Mouse (Mus musculus): ENCODE measurements around the gene S100a6.

Gene S100a6

DNA sequence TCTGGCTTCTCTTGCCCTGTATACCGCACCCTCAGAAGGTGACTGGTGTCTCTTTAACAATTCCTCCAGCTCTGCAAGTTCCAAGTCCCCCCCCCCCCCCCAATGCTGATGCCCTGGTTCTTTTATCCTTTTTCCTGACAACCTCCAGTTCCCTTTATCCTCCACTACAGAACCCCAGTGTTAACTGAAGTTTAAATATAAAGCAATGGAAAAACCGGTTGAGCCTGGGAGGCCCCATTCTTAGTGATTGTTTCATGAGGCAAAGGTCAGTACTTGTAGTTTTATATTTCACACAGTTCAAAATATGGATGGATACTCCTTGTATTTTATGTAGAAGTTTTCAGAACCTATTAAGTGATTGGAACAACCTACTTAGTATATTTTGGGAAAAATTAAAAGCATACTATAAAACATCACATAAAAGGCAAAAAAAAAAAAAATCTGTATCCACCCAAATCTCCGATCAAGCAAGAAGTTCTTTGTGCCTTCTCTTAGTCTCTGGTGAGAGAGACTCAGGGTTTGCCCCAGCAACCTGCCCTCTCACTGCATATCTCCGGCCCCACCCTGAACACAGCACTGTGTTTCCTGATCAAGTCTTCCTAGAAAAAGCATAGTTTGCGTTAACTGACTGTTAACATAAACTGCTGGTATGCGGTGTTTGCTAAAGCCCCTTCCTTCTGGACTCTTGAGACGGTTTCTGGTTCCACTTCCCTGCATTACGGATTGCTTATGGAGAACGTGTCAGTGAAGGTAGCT lies 13.8 kb downstream of the S100a6 start:
- DNase-seq (ENCODE audit: low spot score): no peak

GRCm38 (mm10) chr3:90627366-90627765 lies 14.7 kb downstream of the S100a6 start:
- DNase-seq (ENCODE audit: low spot score): no peak

GRCm38 (mm10) chr3:90627807-90628206 lies 15.1 kb downstream of the S100a6 start:
- DNase-seq (ENCODE audit: low spot score): no peak

- no peak for DNase-seq (ENCODE audit: low spot score)
Observed at GRCm38 (mm10) chr3:90629298-90629697, 16.6 kb downstream of the S100a6 start.

- no peak for DNase-seq (ENCODE audit: low spot score)
Observed at GRCm38 (mm10) chr3:90631984-90632383, 19.3 kb downstream of the S100a6 start.

DNA sequence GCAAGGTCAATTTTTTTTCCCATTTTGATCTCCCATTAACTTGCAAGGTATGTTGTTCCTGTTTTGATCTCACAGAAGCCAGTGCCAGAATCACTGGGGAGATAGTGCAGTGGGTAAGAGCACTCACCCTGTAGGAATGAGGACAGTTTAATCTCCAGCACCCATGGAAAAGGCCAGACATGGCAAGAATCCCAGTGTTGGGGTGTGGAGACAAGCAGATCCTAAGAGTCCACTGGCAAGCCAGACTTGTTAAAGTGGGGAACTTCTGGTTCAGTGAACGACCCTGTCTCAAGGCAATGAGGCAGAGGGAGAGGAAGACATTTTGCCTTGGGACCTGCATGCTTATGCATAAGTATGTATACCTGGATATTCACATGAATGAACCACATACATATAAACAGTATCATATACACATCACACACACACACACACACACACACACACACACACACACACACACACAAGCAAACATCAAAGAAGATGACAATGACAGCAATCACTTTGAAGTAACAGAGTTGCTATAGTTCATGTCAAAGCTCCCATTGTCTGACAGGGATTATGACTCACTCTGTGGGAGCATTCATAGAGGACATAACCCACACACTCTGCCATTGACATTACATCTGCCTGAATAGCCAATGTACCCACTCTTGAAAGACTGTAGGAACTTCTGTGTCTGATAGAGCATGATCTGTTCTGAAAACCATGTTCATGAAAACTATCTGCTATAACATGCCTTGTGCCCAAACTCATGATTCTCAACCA lies 26.0 kb downstream of the S100a6 start:
- DNase-seq (ENCODE audit: low spot score): no peak

DNA sequence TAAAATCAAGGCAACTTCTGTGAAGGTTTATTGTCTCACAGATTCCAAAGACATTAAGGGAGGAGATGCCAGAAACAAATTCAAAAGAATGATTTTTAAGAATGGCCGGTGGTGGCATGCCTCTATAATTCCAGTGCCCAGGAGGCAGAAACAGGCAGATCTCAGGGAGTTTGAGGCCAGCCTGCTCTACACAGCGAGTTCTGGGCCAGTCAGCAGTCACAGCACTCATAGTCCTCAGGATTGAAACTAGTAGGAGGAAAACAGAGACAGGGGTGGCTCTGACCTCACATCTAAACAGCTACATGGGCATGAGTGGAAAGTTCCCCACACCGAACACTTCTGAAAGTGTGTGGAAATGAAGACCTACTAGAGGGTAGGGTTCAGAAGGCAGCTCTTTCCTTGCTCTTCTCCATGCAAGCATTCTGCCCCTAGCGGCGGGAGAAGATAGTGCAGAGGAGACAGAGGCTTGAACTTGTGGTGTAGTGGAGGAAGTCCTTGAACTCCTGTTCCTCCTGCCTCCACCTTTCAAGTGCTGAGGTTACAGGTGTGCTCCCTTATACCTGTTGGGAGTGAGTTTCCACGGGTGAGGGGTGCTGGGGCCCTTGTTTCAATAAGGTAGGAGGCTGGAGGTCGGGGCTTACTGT lies 27.0 kb downstream of the S100a6 start:
- peak; percentile 42 for DNase-seq (ENCODE audit: low spot score)

- no peak for DNase-seq (ENCODE audit: low spot score)
Observed at GRCm38 (mm10) chr3:90640981-90641380, 28.3 kb downstream of the S100a6 start.

DNA sequence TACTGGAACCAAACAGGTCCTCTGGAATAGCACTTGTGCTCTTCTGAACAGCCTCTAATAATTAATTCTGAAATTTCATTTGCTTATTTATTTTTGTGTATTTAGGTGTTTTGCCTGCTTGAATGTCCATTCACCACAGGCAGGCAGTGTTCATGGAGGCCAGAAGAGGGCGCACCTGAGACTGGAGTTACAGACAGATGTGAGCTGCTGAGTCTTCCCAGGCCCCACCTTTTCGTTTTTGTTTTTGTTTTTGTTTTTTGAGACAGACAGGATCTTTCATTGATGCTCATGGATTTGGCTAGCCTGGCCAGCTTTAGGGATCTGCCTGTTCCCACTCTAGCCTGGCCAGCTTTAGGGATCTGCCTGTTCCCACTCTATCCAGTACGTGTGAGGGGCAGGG lies 31.5 kb downstream of the S100a6 start:
- DNase-seq (ENCODE audit: low spot score): peak; percentile 14

DNA sequence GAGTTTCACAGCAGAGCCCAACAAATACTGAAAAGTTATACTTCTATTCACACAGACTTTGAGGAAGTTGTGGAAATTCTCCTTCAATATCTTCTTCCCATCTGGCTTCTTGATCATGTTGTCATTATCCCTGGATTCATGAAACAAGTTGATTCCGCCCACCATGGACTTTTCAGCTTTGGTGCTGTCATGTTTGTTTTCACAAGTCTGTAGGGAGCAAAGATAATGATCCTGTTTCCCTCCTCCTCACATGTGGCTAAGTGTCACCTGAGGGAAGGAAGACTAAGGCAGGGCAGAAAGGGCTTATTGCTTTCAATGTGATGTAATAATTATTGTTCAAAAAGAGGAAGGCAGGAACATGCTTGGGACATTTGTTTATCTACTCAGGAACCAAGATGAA lies 34.6 kb downstream of the S100a6 start:
- no peak for DNase-seq (ENCODE audit: low spot score)

- no peak for DNase-seq (ENCODE audit: low spot score)
Observed at GRCm38 (mm10) chr3:90648981-90649380, 36.3 kb downstream of the S100a6 start.

DNA sequence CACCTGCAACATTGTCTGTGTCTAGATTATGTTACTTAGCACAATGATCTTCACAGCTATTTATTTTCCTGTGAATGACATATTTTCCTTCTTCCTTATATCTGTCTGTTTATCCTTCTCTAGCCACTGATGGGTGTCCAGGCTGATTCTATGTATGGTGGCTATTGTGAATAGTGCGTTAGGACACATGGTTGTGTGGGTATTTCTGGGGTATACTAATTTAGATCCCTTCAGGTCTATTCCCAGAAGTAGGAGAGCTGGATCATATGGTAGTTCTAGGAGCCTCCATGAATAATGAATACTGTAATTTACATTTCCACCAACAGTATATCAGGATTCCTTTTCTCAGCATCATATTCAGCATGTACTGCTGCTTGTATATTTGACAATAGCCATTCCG lies 37.1 kb downstream of the S100a6 start:
- DNase-seq (ENCODE audit: low spot score): no peak

GRCm38 (mm10) chr3:90652878-90653508 lies 40.3 kb downstream of the S100a6 start:
- peak; percentile 32 for DNase-seq (ENCODE audit: low spot score)

GRCm38 (mm10) chr3:90653717-90654116 lies 41.0 kb downstream of the S100a6 start, which contains the start of gene S100a7a:
TSS of gene S100a7a (plus strand) at chr3:90654017.
- DNase-seq (ENCODE audit: low spot score): no peak

DNA sequence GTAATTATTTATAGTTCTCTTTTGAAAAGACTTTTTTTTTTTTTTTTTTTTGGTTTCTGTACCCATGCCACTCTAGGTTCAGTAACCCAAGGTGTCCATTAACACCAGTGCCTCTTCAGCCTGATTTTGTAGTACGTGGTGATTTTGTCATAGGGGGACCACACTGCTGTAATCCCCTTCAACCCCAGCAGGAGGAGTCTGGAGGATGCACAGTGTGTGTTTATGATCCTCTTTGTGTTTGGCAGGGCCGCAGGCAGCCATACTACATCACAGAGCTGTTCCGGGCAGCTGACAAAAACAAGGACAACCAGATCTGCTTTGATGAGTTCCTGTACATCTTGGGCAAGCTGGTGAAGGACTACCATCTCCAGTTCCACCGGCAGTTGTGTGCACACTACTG lies 44.7 kb downstream of the S100a6 start:
- DNase-seq (ENCODE audit: low spot score): no peak

DNA sequence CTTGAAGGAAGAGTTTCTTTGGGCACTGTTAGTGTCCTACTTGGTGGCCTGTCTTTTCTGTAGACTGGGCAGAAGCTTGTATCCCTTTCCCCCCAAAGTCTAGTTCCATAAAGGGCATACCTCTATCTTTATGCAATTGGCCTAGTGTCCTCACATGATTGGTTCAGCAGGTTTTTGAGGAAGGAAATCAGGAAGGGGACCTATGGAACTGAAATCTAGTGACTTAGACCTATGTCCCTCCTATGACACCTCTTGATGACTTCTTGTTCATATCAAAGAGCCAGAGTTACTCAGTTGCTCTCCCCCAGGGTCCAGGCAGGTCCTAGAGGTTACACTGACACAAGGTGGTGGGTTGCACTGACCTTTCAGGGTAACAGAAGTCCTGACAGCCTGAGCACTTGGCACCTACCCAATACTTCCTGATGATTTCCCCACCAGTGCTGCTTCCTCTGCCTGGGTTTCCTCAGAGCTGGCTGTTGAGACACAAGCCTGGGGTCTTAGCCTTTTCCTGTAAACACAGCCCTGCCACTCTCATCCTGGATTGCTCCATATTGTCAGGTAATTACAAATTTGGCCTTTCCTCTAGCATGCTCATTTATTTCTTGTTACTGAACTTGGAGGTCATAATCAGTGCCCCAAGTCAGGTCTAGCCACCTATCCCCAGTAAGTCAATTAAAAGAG lies 46.8 kb downstream of the S100a6 start:
- no peak for DNase-seq (ENCODE audit: low spot score)

DNA sequence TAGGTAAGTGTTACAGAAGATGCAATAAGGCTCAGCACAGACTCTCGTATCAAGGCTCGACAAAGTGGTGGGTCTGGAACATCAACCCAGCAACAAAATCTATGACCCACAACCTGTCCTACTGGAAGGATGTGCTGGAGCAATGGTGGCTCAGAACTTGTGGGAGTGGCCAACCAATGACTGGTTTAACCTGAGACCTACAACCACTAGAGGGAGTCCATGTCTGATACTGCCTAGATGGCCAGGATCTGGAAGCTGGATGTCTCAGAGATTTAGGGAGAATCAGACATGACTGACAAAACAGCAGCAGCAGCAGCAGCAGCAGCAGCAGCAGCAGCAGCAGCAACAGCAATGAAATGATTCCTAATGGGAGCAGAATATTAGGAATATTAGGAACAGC lies 51.5 kb downstream of the S100a6 start:
- DNase-seq (ENCODE audit: low spot score): no peak

DNA sequence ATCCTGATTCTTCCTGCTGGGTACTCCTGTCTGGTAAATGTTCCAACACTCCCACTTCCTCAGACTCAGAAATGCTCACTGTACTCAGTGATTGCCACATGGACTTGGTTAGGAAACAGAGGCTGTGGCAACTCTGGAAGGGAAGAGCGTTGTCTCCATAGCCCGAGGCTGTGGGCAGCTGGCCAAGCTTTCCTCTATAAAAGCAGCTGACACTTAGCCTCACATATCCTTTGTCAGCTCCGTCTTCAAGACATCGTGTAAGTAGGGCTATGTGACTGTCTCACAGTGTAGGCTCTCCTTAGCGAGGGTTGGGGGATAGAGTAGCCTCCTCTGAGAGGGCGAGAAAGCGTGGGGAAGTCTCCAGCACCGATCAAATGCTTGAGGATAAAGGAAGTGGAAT lies 56.2 kb downstream of the S100a6 start, which contains the start of gene S100a8:
Gene S100a8 (plus strand): TSS at position 133 of the 400 bp plus-strand sequence.
- DNase-seq (ENCODE audit: low spot score): no peak

All from c-Kit-positive CD71-positive TER-119-positive erythroid progenitor cells, embryonic 14.5 days (primary cell).